Mouse (Mus musculus) kidney, postnatal 0 days (tissue): Measurements from ENCODE around the gene Cux1. TPM values are rescaled to one million over a fixed set of nuclear protein-coding genes. Genes with fewer than 3 reads are reported as not detected.
A peak's percentile ranks its signal among the peaks of the same experiment; 100 is the strongest.

Experiments
- ATAC-seq: fragments of 200-750 bp; cut with Nextera tagmentation; replicated peaks from 2 replicates; pipeline ENCODE4 v1.8.0; 2017; ENCODE audit warnings: low read depth, moderate number of reproducible peaks, moderate TSS enrichment, moderate library complexity; ENCODE audit not compliant: low FRiP score
- DNase-seq: peaks from one replicate; pipeline ENCODE4 v3.0.0-alpha.2; 2016; ENCODE audit warnings: low spot score
- H3K27ac ChIP-seq: fragments of 300-500 bp; sonication (generic); 2 replicates; pipeline ENCODE4 v1.5.1; 2014; ENCODE audit warnings: mild to moderate bottlenecking
- H3K27me3 ChIP-seq: fragments of 300-500 bp; sonication (generic); 2 replicates; pipeline ENCODE4 v1.6.1; 2014; ENCODE audit warnings: low read length, mixed read lengths; ENCODE audit not compliant: insufficient read depth
- H3K36me3 ChIP-seq: fragments of 300-500 bp; sonication (generic); 2 replicates; pipeline ENCODE4 v1.6.1; 2014; ENCODE audit warnings: low read length, mixed read lengths; ENCODE audit not compliant: insufficient read depth
- H3K4me1 ChIP-seq: fragments of 300-500 bp; sonication (generic); replicated peaks from 2 replicates; pipeline ENCODE4 v1.6.1; 2014; ENCODE audit warnings: antibody characterized with exemption, low read length, mixed read lengths; ENCODE audit not compliant: insufficient read depth
- H3K4me2 ChIP-seq: fragments of 300-500 bp; sonication (generic); 2 replicates; pipeline ENCODE4 v1.6.1; 2014; ENCODE audit warnings: mild to moderate bottlenecking, low read length, moderate library complexity, mixed read lengths
- H3K4me3 ChIP-seq: fragments of 300-500 bp; sonication (generic); replicated peaks from 2 replicates; pipeline ENCODE4 v1.5.1; 2014; ENCODE audit warnings: low read depth, low read length
- H3K9ac ChIP-seq: fragments of 300-500 bp; sonication (generic); 2 replicates; pipeline ENCODE4 v1.6.1; 2014; ENCODE audit warnings: low read depth, low read length
- H3K9me3 ChIP-seq: fragments of 300-500 bp; sonication (generic); replicated peaks from 2 replicates; pipeline ENCODE4 v1.6.1; 2016; ENCODE audit warnings: low read length, inconsistent platforms, mixed read lengths
- CTCF ChIP-seq: IDR thresholded peaks from 2 replicates; pipeline ENCODE4 v1.5.1; 2016; ENCODE audit warnings: antibody characterized with exemption, low read depth, mild to moderate bottlenecking, moderate library complexity
- WGBS: fragments of 180-500 bp; shearing (Covaris S2); extraction: QIAGEN DNeasy Blood & Tissue Kit; methylation state at CpG from one replicate; pipeline ENCODE4 v1.1.7; 2014; 5-methylcytosine and 5-hydroxymethylcytosine counted together
- polyA plus RNA-seq: library from polyadenylated mRNA; unstranded; fragments of >200 nt; fragmentation: Nextera tagmentation; extraction: Ambion mirVana; gene quantifications from 2 replicates; pipeline ENCODE4 v1.2.1, GENCODE M21; 2015

The Cux1 gene
- polyA plus RNA-seq, 1 experiment from 2014 or later: 73.4 TPM

GRCm38 (mm10) chr5:136486401-136486800, 80.9 kb downstream of the Cux1 start:
- Histone ChIP-seq H3K36me3 (0 out of 2 replicates have a peak, but pooled peaks cover 3% of the 10 kb centered on the region), H3K4me1 (0 out of 2 replicates have a peak, but pooled peaks cover 4% of the 10 kb centered on the region), H3K4me3 (no peak overlapping the region), H3K27me3 (no peaks in the 10 kb centered on the region), H3K9me3 (no peaks in the 10 kb centered on the region), H3K9ac (no peak overlapping the region), H3K4me2 (no peak overlapping the region), H3K27ac (no peak overlapping the region)
- DNase-seq (no peak), ATAC-seq (no peak)
- 93% methylated on average over 3 of the region's 3 CpGs for WGBS
- TF ChIP-seq CTCF: no peak

DNA sequence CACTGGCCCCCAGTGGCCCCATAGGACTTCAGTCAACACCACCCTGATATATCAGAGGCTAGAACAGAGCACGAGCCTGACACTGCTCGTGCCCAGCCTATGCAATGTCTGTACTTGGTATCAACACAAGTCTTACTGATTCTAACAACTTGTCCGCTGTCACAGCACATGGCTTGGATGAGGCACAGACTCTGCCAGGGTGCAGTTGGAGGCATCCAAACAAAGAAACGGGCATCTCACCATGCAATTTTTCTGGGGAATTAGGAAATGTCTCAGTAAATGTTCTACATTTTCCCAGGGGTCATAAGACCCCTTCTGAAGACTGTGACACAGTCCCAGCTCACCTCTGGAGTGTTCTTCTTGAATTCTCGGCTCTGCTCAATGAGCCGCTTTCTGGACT, 81.9 kb downstream of the Cux1 start:
- ATAC-seq (no peak), DNase-seq (no peak)
- Histone ChIP-seq H3K4me2 (no peak overlapping the region), H3K27ac (no peak overlapping the region), H3K4me3 (no peak overlapping the region), H3K27me3 (no peaks in the 10 kb centered on the region), H3K9ac (no peak overlapping the region), H3K36me3 (0 out of 2 replicates have a peak, but pooled peaks cover 3% of the 10 kb centered on the region), H3K9me3 (no peaks in the 10 kb centered on the region), H3K4me1 (0 out of 2 replicates have a peak, but pooled peaks cover 4% of the 10 kb centered on the region)
- WGBS: 90% methylated on average over 6 of the region's 6 CpGs
- no peak for TF ChIP-seq CTCF

DNA sequence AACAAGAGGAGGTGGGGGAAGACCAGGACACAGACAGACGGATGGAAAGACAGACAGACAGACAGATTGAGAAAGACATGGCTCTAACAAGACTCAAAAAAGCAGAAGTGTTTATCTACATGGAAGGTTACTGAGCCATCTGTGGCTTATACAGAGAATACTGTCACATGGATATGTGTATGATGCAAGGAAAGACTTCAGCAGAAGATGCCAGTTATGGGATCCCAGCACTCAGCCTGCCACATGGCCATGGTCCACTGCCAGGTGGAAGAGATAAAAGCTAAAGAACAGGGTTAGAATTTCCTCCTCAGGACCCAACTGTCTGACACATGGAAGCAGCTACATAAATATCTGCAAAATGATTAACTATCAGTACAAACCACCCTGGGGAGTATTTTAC, 84.9 kb downstream of the Cux1 start:
- Histone ChIP-seq H3K36me3 (0 out of 2 replicates have a peak, but pooled peaks cover 3% of the 10 kb centered on the region), H3K9me3 (no peaks in the 10 kb centered on the region), H3K4me3 (no peak overlapping the region), H3K27me3 (no peaks in the 10 kb centered on the region), H3K4me2 (no peak overlapping the region), H3K27ac (no peak overlapping the region), H3K4me1 (peaks cover 10% of the 10 kb centered on the region; the same call in 1 of the 2 replicates), H3K9ac (no peak overlapping the region)
- no peak for TF ChIP-seq CTCF
- ATAC-seq (no peak), DNase-seq (no peak)
- WGBS: 86% methylated on average over 1 of the region's 1 CpGs

- WGBS: 76% methylated on average over 7 of the region's 7 CpGs
- no peak overlapping the region for H3K9ac ChIP-seq
- ATAC-seq (no peak; the same call in 1 of the 2 replicates), DNase-seq (no peak)
- H3K27ac ChIP-seq: no peak overlapping the region
- no peaks in the 10 kb centered on the region for H3K9me3 ChIP-seq
- peaks cover 10% of the 10 kb centered on the region for H3K4me1 ChIP-seq
- H3K4me3 ChIP-seq: no peak overlapping the region
- no peak overlapping the region for H3K4me2 ChIP-seq
- H3K36me3 ChIP-seq: 0 out of 2 replicates have a peak, but pooled peaks cover 3% of the 10 kb centered on the region
- TF ChIP-seq CTCF: no peak
- no peaks in the 10 kb centered on the region for H3K27me3 ChIP-seq
These were observed 86.7 kb downstream of the Cux1 start for GRCm38 (mm10) chr5:136480541-136480940.

- no peaks in the 10 kb centered on the region for H3K27me3 ChIP-seq
- whole genome bisulfite sequencing: 76% methylated on average over 4 of the region's 4 CpGs
- ATAC-seq: no peak
- H3K27ac ChIP-seq: peak overlapping the region; percentile 37
- H3K4me3 ChIP-seq: no peak overlapping the region
- no peak overlapping the region for H3K9ac ChIP-seq
- TF ChIP-seq CTCF: no peak
- H3K9me3 ChIP-seq: no peaks in the 10 kb centered on the region
- H3K36me3 ChIP-seq: 0 out of 2 replicates have a peak, but pooled peaks cover 2% of the 10 kb centered on the region
- no peak for DNase-seq
- no peak overlapping the region for H3K4me2 ChIP-seq
- H3K4me1 ChIP-seq: peaks cover 10% of the 10 kb centered on the region
These were observed 87.5 kb downstream of the Cux1 start for GRCm38 (mm10) chr5:136479801-136480200.

GRCm38 (mm10) chr5:136479024-136479763, 88.1 kb downstream of the Cux1 start:
- Histone ChIP-seq H3K4me3 (no peak overlapping the region), H3K27ac (peak overlapping the region; percentile 37), H3K9ac (no peak overlapping the region), H3K36me3 (no peaks in the 10 kb centered on the region), H3K4me2 (no peak overlapping the region), H3K27me3 (no peaks in the 10 kb centered on the region), H3K4me1 (peaks cover 10% of the 10 kb centered on the region), H3K9me3 (no peaks in the 10 kb centered on the region)
- ATAC-seq: no peak
- DNase-seq: peak; percentile 53
- 43% methylated on average over 6 of the region's 6 CpGs for WGBS
- no peak for TF ChIP-seq CTCF

- Histone ChIP-seq H3K9me3 (no peaks in the 10 kb centered on the region), H3K27me3 (no peaks in the 10 kb centered on the region), H3K4me2 (no peak overlapping the region), H3K4me1 (peaks cover 28% of the 10 kb centered on the region), H3K4me3 (no peak overlapping the region), H3K9ac (no peak overlapping the region), H3K27ac (no peak overlapping the region), H3K36me3 (no peaks in the 10 kb centered on the region)
- DNase-seq (no peak), ATAC-seq (no peak)
- TF ChIP-seq CTCF: no peak
- WGBS: 86% methylated on average over 3 of the region's 3 CpGs
These were observed 91.0 kb downstream of the Cux1 start for GRCm38 (mm10) chr5:136476272-136476671.
